Mouse (Mus musculus): ENCODE data around the gene Hras. TPM values are rescaled to one million over a fixed set of nuclear protein-coding genes. Genes with fewer than 3 reads are reported as not detected.

The Hras gene
- polyA plus RNA-seq (2017; shearing (Covaris generic)): 49.3 TPM

DNA sequence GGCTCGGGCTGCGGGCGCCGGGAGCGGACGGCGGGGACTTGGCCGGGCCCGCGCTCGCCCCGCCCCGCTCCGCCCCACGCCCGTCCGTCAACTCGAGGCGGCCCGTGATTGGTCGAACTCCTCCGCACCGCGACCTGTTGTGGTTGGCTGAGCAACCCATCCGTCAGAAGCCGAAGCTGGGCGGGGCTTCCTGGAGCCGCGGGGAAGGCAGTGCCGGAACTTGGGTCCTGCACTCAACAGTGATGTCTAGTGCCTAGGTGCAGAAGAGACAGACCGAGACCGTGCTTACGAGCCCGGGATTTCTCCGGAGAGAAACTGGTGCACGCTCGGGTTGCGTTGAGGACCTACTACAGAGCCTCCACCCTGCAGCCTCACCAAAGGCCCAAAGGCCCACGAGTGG is at the start of gene Hras, which contains the start of gene Lrrc56:
Hras (minus strand) TSS at position 58 of the 400 bp plus-strand sequence.
Lrrc56 (plus strand) TSS at position 210 of the 400 bp plus-strand sequence.

DNA sequence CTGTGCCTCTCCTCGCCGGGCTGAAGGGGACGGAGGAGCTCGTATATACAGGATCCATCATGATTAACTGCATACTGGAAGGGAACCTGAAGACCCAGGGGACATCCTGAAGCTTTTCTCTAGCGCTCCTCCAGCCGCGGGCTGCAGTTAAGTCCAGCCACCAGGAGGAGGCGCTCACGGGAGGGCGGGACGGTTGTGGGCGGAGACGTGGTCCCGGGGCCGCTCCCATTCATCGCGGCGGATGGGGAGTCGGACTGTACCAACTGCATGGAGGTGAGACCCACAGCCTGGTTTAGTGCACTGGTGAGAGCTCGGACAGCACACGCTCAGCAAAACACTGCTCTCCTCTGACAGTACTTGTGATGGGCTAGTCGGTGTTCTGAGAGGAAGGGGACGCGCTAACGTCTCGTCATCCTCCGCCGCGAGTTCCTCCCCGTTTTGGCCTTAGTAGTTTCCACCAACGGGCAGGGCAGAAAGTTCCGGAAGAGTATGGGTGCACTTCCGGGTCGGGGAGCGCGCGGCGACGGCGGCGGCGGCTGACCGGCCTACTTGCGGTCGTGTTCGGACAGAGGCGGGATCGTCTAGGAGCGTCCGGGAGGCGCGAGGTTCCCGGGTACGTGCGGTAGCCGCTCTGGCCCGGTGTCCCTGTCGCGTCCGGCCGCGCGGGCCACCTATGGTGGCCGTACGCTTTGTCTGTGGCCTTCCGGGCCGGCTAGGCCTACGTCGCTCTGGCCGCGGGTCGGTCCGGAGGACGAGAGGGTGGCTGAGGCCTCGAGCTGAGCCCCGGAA is 34.7 kb upstream of the Hras start, which contains the start of gene Phrf1:
Phrf1 (plus strand) TSS at position 506 of the 789 bp plus-strand sequence.

DNA sequence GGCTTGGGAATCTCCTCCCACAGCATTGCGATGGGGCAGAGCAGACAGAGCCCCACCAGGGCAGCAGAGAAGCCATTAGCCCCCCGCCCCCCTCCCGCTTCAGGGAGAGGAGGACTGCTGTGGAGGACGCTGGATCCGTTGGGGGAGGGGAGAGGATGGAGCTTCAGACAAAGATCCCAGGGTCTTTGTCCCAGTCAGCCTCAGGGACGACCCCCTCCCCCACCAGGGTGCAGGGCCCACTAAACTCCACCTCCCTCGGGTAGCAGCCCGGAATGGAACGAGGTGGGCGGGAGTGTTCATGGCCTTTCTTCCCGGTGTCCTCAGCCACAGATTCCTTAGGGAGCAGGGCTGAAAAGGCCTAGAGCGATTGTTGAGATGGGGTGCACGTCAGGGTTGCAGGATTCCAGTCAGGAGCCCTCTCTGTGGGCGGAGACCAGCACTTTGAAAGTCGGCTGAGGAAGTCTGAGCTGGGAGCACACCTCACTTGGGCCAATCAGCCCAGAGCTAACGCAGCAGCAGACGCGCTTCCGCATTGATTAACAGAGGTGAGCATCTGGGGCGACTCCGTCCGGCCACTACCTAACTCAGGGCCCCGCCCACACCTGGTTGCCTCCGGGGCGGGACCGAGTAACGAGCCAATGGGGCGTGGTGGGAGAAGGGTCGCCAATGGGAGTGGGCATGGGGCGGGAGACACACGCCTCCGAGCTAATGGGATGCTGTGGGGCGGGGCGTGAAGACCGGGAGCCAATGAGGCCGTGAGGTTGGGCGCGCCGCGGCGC is 21.5 kb upstream of the Hras start, which contains the start of gene Rassf7:
Rassf7 (plus strand) TSS at position 760 of the 779 bp plus-strand sequence.

DNA sequence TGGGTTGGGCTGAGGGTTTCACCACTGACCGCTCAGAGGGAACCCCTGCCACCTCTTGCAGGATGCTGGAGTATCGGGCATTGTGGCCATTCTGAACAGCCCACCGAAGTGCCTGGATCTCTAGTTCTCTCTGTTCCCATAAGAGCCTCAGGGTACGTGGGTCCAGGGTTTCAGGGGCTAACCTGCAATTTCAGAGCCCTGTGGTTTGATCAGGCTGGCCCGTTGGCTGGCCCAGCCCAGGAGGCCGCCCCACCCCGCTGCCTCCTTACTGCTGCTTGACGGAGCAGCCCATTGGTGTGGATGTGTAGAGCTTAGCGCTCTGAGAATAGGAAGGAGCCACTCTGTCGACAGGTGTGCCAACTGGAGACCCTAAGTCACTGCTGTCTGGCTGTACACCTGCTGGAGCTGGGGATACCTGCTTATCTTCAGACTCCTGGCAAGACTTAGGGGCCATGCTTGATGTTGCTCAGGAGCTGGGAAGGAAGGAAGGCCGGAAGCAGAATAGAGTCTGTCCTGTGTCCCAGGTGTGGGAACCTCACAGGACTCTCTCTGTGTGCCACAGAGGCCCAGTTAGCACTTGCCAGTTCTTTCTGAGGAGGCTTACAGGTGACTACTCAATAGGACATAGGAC is 19.9 kb upstream of the Hras start, which contains the start of gene Lmntd2:
Lmntd2 (minus strand) TSS at position 476 of the 631 bp plus-strand sequence.

DNA sequence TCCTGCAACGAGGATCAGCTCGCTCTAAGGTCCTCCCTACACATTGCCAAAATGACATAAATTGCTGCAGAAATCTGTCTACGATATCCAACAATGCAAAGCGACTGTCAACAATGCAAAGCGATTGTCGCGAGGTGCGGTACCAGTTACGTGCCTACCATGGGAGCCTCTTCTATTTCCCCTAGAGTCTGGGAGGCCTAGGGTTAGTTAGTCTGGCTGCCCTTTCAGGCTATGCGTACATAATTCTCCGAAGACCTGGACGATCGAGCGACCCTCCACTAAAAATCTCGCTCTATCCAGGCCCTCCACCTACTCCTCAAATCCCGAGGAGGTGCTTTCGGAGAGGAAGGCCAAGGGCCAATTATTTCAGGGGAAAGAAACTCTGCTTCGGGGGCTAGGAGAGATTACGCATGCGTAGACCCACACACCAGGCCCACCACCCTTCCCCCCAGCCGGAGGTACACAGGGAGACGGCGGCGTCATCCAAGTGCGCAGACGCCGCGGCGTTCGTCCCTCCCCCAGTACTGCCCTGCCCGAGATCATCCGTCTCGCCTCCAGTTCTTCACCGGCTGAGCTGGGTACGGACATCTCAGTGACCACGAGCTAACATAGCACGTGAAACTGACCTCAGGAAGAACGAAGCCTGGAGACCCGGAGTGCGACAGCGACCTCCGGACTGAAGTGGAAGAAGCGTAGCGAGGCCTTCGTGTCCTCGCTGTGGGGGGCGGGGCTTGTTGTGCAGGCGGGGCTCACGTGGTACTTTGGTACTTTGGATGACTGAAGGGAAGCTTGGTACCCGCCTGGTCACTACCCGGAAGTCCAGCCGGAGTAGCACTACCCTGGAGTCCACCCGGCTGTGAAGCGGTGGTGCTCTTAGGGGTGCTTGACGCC is 21.4 kb downstream of the Hras start, which contains the start of gene Rnh1:
Rnh1 (minus strand) TSS at position 742 of the 891 bp plus-strand sequence.

Other genes starting within 250 kb of the Hras start
- gene Ifitm5, start 243.7 kb downstream of the Hras start, polyA plus RNA-seq (2017; shearing (Covaris generic)): 0.48 TPM
- gene Gm45717, start 238.1 kb downstream of the Hras start, polyA plus RNA-seq (2017; shearing (Covaris generic)): not detected
- 16.6 TPM for gene Ifitm2, start 238.0 kb downstream of the Hras start, polyA plus RNA-seq (2017; shearing (Covaris generic))
- gene Ifitm1, start 226.8 kb downstream of the Hras start, polyA plus RNA-seq (2017; shearing (Covaris generic)): not detected
- gene Ifitm3, start 183.2 kb downstream of the Hras start, polyA plus RNA-seq (2017; shearing (Covaris generic)): 8.0 TPM
- 0.28 TPM for gene Ifitm6, start 176.1 kb downstream of the Hras start, polyA plus RNA-seq (2017; shearing (Covaris generic))
- gene Gm17387, start 164.9 kb downstream of the Hras start, polyA plus RNA-seq (2017; shearing (Covaris generic)): not detected
- gene B4galnt4, start 132.9 kb downstream of the Hras start, polyA plus RNA-seq (2017; shearing (Covaris generic)): 10.0 TPM
- gene Pkp3, start 115.8 kb downstream of the Hras start, polyA plus RNA-seq (2017; shearing (Covaris generic)): 286 TPM
- gene Sigirr, start 93.4 kb downstream of the Hras start, polyA plus RNA-seq (2017; shearing (Covaris generic)): 209 TPM
- not detected for gene Ano9, start 76.2 kb downstream of the Hras start, polyA plus RNA-seq (2017; shearing (Covaris generic))
- 22.4 TPM for gene Ptdss2, start 71.6 kb downstream of the Hras start, polyA plus RNA-seq (2017; shearing (Covaris generic))
- gene Rnh1, start 21.1 kb downstream of the Hras start, polyA plus RNA-seq (2017; shearing (Covaris generic)): 116 TPM
- gene Lrrc56, start 152 bp upstream of the Hras start, polyA plus RNA-seq (2017; shearing (Covaris generic)): 2.7 TPM
- gene Lmntd2, start 20.1 kb upstream of the Hras start, polyA plus RNA-seq (2017; shearing (Covaris generic)): 12.6 TPM
- gene Rassf7, start 21.9 kb upstream of the Hras start, polyA plus RNA-seq (2017; shearing (Covaris generic)): 21.9 TPM
- gene Phrf1, start 34.8 kb upstream of the Hras start, polyA plus RNA-seq (2017; shearing (Covaris generic)): 99.1 TPM
- 129 TPM for gene Irf7, start 72.5 kb upstream of the Hras start, polyA plus RNA-seq (2017; shearing (Covaris generic))
- not detected for gene Cdhr5, start 82.8 kb upstream of the Hras start, polyA plus RNA-seq (2017; shearing (Covaris generic))
- not detected for gene Sct, start 85.1 kb upstream of the Hras start, polyA plus RNA-seq (2017; shearing (Covaris generic))
- not detected for gene Drd4, start 98.0 kb upstream of the Hras start, polyA plus RNA-seq (2017; shearing (Covaris generic))
- gene Deaf1, start 133.7 kb upstream of the Hras start, polyA plus RNA-seq (2017; shearing (Covaris generic)): 71.1 TPM
- 49.0 TPM for gene Tmem80, start 133.7 kb upstream of the Hras start, polyA plus RNA-seq (2017; shearing (Covaris generic))
- 0.06 TPM for gene Eps8l2, start 144.9 kb upstream of the Hras start, polyA plus RNA-seq (2017; shearing (Covaris generic))
- gene Taldo1, start 198.2 kb upstream of the Hras start, polyA plus RNA-seq (2017; shearing (Covaris generic)): 309 TPM
- 82.3 TPM for gene Gatd1, start 220.1 kb upstream of the Hras start, polyA plus RNA-seq (2017; shearing (Covaris generic))
- gene Cend1, start 235.5 kb upstream of the Hras start, polyA plus RNA-seq (2017; shearing (Covaris generic)): 0.37 TPM
- gene Slc25a22, start 243.9 kb upstream of the Hras start, polyA plus RNA-seq (2017; shearing (Covaris generic)): 75.9 TPM